Mouse (Mus musculus) layer of hippocampus, adult 8-10 months (tissue): ENCODE measurements at regions not wholly inside any gene's neighbourhood (a gene's known extent, or its start where the extent isn't known, plus 50 kb on each side); places are given as distances from the start of the nearest gene placed in this dataset.

Source experiments
- DNase-seq, 2 experiments: peaks; one replicate each; pipeline ENCODE4 v3.0.0; 2022; ENCODE audit warnings: low spot score in 2 of 2

- no peak for DNase-seq
Measured at GRCm38 (mm10) chr12:79886494-79886893, 226.3 kb downstream of the Zfp36l1 start.

- no peak for DNase-seq
Measured at GRCm38 (mm10) chr12:79885286-79885685, 227.5 kb downstream of the Zfp36l1 start.

DNA sequence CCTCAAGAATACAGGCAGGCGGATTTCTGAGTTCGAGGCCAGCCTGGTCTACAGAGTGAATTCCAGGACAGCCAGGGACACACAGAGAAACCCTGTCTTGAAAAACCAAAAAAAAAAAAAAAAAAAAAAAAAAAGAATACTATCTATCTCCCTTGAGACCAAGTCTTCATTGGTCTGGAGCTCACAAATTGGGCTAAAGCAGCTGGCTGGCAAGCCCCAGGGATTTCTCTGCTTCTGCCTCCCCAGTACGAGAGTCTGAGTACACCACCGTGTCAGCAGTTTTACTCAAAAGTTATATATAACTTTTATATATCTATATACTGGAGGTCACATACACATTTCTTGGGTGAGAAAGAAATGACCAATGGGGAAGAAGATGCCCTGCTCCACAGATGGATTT, 229.2 kb downstream of the Zfp36l1 start:
- DNase-seq = no peak

DNA sequence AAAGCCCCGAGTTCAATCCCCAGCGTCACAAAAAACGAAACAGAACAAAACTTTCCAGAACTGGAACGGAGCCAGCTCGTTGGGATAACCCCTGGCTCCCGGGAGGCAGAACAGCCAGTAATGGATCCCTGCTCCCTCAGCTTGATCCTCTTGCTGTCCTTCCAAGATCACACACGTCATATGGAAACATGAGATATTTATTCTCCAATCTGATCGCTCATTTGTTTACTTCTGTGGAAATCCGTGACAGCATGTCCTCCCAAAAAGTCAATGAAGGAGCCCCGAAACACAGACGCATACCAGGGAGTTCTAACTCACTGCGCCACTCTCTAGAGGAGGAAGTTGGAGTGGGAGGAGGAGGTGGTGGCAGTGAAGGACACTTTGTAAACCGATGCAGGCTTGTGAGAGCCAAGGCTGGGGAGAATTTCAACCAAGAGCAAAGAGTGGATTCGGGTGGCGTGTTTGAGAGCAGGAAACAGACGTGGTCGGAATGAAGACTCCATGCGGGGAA, 232.0 kb downstream of the Zfp36l1 start:
- DNase-seq = no peak

DNA sequence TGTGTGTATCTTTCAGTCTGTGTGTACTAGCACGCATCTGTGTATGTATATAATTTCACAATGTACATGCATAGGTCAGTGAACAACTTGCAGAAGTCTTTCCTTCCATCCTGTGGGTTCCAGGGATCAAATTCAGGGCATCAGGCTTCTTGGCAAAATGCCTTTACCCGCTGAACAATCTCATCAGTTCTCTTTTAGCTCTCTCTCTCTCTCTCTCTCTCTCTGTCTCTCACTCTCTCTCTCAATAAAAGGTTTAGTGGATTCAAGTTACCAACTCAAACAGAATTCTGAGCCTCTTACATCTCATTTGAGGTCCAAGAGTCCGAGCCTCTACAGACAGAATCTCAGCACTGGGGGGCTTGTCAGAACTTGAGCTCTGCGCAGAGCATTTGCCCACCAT, 232.5 kb downstream of the Zfp36l1 start:
- no peak for DNase-seq

GRCm38 (mm10) chr12:79879918-79880273, 232.9 kb downstream of the Zfp36l1 start:
- peak in 1 of 2 experiments; percentile 23 for DNase-seq

DNA sequence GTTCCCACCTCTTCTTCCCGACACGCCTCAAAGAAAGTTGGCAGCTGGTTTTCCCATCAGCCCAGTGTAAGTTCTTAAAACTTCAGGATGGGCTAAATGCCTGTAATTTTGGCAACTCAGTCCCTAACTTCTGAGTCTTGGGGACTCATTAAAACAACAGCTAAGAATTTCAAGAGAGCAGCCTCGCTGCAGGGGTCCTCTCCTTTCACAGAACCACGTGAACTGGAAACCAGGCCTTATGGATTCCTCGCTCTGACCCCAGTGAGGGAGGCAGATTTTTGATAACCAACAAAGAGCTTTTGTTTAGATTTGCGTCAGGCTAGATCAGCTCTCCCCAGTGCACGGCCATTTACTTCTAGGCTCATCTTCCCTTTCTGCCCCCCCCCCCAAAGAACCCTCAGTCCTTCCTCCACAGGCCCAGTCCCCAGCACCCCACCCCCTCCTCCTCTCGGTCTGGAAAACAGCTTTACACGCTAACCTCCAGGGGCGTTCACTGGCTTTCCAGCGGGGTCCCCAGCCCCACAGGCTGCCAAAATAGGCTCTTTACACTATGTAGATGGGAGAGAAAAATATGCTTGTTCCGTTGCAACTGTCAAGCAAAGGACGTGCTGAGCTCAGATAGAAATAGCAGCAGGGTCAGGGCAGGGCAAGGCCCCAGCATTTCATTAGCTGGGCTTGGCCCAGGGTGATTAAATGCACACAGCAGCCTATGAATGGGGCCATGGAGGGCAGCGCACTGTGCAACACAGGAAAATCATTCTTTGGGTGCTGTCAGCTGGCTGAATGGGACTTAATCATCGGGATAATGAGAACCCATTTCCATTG, 233.5 kb downstream of the Zfp36l1 start:
- DNase-seq = no peak

- no peak for DNase-seq
Measured at GRCm38 (mm10) chr12:79878766-79879092, 234.1 kb downstream of the Zfp36l1 start.

DNA sequence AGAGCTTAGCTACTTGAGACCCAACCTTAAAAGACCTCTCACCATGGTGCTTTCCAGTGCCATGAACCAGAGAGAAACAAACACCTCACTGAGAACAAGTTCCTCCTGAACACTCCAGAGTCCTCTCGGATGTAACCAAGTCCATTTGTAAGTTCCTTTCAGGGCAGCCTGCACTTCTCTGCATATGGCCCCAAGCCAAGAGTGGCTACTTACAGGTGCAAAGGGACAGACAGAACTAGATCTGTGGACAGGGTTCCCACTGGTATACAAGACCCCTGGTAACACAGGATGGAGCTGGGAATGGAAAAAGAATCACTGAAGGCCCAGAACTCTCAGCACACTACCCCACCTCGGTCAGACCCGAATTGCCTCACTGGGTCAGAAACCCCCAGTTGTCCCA, 234.7 kb downstream of the Zfp36l1 start:
- no peak for DNase-seq

DNA sequence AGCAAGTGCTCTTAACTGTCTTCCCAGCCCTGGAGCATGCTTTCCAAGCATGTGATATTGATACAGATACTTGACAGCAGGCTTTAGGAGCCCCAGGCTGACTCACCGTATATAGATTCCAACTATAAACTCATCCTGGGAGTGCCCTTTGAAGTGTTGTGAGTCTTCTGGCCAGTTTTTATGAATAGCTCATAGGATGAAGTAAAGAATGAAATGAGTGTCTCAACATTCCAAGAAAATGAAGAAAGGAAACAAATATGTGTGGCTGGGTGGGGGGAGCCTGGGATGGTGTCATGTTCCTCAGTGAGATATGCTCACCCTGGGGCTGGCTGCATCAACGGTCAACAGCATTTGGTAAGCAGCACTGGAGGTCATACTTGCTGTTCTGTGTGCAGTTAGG, 238.5 kb downstream of the Zfp36l1 start:
- DNase-seq = no peak

DNA sequence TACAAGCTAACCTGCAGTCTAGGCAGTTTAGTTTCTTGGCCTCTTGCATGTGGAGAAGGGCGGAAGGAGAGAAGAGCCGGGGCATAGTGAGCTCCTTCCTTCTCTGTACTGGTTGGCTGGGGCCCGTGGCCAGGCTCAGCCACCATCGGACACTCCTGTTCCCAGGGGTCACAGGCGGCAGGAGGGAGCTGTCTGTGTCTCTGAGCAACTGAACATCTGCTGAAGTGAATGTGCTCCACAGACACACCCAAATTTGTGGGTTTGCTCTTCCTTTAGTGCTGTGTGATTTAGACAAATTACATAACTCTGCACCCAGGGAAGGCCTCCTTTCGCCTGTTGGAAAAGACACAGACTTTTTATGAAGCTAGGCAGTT, 247.6 kb downstream of the Zfp36l1 start:
- no peak for DNase-seq

DNA sequence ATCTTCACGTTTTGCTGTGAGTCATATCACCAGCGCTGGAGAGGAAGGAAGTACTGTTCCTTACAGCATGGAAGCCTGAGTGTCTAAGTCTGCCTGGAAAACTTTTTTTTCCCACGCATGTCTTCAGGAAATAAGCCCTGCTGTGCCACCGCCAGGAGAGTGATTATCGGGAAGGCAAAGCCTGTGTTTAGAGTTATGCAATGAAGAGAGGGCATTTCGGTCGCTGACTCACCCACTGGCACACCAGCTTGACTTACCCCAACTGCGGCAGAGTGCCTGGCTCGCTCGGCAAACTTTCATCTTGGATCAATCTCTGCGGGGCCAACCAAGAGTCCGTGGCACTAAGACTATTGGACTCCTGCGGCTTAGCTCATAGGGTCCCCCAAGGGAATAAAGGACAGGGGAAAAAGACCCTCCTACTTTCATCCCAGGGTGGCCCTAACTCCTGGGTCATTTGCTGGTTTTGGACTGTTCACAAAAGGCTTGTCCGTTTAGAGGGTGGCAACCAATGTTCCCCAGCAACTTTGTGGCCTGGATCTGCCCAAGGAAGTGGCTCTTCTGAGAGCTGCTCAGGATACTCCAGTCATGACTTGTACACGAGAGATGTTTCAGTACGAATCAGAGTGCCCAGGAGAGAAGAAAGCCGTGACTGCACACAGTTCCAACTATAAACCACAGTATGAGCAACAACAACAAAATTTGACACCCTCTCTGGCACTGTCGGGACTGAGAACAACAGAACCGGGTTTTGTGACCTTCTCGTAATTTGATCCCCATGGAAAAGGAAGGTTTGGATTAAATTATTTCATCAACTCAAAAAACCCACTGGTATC, 248.3 kb downstream of the Zfp36l1 start:
- no peak for DNase-seq
